Mouse (Mus musculus) heart, adult 11 months (tissue): ENCODE results near the gene Cdk14.
A peak's percentile ranks its signal among the peaks of the same experiment; 100 is the strongest.

Experiments used
- DNase-seq: peaks from one replicate; pipeline ENCODE4 v3.0.0; 2022

The Cdk14 gene

DNA sequence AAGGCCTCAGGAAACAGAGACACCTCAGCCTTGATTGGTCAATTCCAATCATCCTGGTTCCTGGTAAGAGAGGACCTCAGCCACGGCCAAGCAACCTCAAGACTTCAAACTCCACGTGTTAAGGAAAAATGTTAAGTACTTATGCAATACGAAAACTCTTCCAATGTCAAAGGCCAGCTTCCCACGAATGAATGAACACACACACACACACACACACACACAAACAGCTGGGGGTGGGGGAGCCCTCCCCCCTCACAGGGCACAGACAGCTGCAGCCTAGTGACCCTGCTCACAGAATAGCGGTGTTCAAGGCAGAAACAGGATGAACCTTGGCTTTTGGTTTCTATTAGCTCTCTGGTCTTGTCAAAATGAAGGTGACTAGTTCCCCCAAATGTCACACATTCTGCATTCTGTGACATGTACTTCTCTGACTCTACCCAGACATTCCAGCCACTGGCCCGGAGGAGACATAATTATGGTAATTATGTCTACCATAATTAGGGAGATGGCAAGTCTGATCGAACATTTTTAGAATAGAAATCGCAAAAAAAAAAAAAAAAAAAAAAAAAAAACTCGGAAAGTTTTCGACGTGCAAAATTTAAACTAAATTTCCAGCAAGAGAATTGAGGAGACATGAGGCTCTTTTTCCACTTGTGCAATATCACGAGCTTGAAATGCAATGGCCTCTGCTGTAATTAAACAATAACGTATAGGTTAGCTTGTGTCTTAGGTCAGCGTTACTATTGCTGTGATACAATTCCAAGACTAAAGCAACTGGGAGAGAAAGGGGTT, 54.6 kb downstream of the Cdk14 start:
- DNase-seq: peak; percentile 85

DNA sequence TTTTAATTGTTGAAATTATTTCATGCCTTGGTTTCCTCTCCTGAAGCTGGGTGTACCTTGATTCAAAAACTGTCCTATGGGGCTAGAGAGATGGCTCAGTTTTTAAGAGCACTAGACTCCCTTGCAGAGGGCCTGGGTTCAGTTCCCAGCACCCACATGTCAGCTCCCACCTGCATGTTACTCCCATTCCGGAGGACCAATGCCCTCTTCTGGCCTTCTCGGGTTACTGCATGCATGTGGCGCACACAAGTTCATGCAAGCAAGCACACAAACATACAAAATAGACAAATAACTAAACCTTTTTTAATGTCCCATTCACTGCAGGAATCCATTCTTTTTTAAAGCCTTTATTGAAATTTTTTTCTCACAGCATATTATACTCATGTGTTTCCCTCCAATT, 58.4 kb downstream of the Cdk14 start:
- no peak for DNase-seq

DNA sequence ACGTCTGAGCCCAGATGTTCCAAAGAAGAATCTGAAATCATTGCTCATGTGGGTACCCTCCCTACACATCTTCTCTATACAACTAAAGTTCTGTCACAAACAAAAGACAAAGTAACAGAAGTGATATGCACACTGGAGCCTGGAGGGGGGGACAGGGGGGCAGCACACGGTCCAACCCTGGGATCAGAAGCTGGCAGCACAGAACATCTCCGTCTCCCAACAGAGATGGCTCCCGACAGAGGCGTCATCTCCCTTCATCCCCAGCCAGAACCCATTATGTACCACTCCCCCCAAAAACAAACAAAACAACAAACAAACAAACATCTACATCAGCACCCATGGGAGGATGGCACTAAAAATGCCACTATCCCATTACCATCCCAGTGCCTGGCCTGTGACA, 59.8 kb downstream of the Cdk14 start:
- DNase-seq: no peak

DNA sequence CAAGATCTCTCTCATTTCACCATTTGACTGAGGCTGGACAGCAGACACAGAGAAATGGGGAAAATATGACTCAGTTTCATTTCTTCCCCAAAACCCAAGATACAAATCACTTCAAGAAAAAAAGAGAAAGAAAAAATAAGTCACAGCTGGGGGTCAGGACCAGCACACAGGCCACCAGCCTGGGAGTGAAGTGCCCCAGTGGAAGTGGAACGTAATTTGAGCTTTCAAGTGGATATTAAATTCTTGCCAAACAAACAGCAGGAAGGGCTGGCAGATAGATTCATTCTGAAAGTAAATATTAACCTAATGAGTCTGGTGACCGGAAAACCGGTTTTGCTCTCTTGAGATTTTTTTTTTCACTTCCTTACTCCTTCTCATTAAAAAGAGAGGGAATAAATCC, 60.2 kb downstream of the Cdk14 start:
- DNase-seq: no peak

DNA sequence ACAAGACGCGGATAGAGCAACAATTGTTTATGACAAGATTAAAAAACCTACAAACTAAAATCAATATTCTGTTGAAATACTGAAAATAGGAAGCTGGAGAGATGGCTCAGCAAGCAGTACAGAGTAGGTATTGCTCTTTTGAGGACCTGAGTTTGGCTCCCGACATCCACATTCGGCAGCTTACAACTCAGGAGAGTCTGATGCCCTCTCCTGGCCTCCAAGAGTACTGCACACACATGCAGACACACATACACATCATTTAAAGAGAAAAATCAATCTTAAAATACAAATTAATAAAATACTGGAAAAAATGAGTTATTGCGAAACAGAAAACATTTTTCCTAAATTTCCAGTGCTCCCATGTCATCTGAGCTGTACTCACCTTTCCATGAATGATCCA, 60.7 kb downstream of the Cdk14 start:
- no peak for DNase-seq

DNA sequence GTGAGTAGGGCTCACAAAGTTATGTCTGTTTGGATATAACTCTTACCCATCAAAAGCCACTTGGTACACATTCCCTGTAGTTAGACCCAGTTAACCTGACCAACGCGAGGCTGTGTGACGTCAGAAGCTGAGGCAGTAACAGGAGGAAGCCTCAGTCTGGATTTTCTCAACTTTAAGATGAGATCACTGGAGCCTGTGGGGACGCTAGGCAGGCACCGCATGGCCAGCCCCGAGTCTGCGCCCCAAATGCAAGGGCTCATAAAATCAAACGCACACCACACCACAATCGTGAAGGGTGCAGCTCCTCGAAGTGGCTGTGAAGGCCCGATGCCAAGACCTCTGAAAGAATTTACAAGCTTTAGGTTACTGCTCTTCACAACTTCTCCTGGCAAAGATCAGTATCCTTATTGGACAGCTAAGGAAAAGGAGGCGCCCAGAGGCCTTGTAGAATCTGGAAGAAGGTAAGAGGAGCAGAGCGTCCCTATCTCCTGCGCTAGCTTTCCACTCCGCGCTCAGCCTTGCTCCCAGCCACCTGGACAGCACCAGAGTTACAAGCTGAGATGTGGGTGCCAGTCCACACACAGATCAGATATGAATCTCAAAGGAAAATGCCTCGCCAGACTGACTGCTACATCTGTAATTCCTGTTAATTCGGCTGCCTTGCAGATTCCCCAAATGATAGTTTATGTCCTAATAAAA, 61.9 kb downstream of the Cdk14 start:
- peak; percentile 79 for DNase-seq

DNA sequence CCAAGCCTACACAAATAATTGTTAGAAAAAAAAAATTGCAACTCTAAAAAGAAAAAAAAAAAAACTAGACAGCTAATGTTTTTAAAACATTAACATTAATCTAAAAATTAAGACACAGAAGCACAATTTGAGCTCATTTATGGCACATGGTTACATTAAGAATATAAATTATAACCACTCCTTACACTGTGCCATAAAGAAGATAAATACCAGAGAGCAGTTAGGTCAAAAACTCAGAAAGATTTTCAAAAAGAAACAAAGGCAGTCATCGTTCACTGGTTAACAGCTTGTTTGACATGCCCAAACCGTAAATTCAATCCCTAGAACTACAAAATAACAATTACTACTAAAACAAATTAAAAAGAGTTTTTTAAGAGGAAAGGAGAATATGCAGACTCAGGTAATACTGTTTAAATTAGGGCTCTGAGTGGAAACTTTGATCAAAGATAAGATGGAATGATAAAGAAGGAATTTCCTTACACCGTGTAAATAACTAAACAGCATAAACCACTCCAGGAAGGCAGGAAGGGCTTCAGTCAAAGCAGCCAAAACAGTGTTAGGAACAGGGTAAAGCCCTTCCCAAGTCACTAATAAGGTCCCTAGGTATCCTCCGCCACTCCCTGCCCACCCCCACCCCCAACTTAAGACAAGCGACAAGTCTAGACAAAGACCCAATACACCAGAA, 65.3 kb downstream of the Cdk14 start:
- no peak for DNase-seq

DNA sequence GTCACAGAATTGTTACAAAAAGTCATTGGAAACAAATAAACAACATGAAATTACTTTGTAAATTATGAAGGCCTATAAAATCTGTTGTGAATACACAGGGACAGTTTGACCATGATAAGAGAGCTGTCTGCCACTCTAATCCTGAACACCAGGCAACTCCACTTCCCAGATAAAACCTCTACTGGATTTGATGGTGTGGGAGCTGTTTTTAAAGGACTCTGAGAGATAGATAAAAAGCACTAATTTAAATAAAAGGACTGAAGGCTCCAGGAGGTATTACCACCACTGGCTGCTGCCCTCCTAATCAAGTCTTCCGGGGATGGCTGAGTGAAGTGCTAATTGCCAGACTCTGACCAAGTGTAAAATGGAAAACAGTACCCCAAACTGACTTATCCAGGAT, 66.2 kb downstream of the Cdk14 start:
- peak; percentile 53 for DNase-seq

DNA sequence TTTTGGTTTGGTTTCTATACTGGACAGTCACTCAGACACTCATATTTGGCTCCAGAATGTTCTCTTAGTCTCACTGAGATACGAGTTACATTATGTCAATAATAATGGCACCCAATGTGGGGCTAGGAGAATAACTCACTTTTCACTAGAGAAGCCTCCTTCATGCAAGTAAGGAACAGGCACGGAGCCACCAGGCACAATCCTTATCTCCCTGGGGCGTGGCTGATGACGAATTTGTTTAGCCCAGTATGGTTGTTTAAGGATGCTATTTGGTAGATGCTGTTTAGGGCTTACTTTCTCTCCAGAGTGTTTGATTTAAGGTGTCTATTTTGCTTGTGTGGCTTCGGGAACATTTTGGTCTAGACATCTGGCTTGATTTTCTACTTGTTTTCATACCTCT, 75.5 kb downstream of the Cdk14 start:
- DNase-seq: no peak

DNA sequence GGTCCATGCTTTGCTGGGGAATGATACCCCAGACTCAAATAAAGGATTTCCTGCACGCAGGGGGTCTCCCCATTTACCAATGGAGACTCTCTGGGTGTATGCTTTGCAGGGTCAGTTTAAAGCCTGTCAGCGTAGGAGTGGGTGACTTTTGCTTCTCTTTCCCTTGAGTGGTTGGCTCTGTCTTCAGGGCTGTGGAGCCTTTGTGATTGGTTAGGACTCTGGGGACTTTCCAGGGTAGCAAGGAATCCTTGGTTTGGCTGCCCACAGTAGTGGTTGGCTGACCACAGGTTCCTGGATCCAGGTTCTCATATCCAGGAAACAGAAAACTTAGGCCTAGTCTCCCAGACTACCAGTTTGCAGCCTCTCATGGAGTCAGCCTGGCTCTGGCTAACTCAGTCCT, 76.4 kb downstream of the Cdk14 start:
- DNase-seq: peak; percentile 90

DNA sequence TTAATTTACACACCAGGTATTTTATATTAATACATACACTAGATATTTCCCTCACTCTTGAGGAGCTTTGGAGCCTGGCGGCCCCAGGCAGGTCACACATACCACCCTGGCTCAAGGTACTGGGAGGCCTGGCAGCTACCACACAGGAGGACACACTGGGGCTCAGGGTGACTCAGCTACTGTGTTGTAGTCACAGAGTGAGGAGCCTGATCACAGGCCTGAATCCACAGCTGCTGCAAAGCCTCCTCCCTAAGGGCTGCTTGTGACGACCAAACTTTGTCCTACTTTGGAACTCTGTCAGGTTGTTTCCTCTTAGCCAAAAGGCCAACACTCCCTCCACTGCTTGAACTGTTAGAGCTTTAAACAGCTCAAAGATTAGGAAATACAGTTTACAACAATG, 76.8 kb downstream of the Cdk14 start:
- peak; percentile 98 for DNase-seq

DNA sequence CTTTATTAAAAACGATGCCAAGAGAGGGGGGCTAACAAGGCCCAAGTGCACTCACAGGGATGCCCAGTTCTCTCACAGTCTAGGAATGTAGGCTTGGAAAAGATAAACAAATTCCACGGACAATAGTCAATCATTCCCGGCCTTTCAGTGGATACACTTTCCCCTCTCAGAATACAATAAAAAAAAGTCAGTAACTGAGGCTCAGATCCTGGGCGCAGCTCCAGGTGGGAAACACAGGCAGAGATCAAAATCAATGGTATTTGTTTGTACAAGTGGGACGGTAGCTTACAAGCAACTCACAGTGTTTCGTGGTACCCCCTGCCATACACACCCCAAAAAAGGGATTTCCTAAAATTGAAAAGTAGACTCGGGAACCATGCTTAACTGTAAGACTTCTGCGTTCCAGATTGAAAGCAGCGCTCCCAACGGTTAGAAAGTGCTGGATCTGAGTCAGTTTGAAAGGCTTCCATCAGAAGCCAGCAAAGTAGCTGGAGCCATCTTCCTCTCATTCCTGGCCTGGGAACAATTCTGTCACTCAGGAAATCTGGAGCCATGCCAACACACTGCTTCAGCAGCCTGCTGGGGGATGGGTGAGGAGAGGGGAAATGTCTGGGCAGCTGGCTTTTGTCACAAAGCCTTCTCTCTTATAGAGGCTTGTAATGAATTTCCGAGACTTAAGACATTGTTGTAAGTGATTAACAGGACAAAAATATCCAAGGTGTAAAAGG, 77.5 kb downstream of the Cdk14 start:
- peak; percentile 97 for DNase-seq

DNA sequence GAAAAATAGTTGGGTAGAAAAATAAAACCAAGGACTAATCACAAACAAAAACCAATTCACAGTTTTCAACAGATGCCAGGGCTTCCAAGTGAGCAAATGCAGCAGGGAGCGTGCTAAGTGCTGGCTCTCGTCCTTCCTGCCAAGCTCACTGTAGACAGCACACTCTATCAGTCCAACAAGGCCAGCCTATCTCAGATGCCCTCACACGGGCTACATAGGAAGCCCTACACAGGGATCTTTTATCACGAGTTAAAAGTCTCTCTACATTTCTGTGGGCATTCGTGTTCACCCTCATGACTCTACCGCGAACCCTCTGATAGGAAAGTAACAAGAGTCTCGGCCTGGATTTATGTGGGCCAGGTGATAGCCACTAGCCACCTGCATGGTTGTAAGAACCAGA, 78.5 kb downstream of the Cdk14 start:
- DNase-seq: peak; percentile 85

DNA sequence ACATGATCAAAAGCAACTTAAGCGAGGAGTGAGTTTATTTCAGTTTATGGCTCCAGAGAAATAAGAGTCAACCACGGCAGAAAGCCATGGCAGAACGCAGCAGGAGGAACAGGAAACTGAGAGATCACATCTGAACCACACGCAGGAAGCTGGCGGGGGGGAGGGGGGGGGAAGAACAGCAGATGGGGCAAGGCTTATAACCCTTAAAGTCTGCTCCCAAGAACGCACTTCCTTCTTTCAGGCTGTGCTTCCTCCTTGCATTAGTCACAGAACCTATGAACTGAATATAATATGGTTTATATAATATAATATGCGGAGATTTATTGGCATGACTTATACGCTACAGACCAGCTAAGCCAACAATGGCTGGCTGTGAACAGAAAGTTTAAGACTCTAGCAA, 86.2 kb downstream of the Cdk14 start:
- peak; percentile 51 for DNase-seq

DNA sequence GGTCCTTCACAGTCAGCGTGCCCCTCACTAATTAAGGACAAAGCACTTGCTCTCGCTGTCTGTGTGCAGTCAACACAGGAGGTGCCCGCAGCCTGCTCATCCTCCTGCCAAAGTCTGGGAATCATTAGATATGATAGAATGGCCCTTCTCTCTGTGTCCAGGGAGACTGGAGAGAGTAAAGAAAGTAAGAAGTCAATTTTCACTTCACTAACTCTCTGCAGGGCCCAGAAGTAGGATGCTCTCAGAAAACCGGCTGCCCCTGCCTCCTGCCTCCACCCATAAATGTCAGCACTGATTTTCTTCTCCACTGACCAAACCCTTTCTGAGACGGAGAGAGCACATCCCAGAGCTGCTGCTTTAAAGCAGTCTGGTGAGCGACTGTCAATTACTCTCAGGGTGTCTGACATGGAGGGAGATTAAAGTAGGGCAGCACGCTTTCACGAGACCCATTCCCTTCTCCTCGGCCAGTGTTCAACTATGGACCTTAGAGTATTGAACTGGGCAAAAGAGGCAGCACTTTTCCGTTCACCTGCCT, 89.1 kb downstream of the Cdk14 start:
- DNase-seq: peak; percentile 65

DNA sequence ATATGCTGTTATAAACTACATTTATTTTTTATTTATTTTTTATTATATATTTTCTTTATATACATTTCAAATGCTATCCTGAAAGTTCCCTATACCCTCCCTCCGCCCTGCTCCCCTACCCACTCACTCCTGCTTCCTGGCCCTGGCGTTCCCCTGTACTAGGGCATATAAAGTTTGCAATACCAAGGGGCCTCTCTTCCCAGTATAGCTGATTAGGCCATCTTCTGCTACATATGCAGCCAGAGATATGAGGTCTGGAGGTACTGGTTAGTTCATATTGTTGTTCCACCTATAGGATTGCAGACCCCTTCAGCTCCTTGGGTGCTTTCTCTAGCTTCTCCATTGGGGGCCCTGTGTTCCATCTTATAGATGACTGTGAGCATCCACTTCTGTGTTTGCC, 91.1 kb downstream of the Cdk14 start:
- peak; percentile 48 for DNase-seq

DNA sequence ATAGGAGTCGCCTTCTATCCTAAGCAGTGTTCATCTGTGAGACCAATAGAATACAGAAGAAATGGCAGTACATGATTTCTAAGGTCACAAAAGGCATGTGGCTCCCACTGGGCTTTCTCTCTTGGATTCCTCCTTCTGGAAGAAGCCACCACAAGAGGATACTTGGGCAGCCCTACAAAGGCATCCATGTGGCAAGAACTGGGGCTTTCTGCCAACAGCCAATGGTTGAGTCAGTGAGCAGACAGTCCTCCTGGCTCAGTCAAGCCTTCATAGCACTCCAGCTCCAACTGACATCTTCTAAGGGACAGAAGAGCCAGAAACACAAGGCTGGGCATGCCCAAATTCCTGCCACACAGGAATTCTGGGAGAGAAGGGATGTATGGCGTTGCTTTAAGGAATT, 93.4 kb downstream of the Cdk14 start:
- DNase-seq: peak; percentile 88

DNA sequence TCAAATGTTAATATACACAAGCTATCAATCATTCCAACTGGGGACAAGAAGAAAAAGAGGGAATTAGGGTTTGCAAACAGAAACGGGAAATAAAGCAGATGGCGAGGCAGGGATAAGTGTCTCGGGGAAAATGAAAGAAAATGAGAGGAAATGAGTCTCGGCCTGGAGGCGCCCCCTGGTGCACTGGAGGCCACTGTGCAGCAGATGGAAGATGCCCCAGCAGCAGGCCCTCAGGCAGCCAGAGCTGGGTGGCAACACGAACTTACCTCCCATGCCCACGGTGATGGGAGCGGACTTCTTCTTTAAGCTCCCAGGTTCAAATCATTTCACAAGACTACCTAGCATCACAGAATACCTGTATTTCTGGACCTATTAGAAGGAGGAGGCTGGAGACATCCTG, 97.4 kb downstream of the Cdk14 start:
- DNase-seq: peak; percentile 73

DNA sequence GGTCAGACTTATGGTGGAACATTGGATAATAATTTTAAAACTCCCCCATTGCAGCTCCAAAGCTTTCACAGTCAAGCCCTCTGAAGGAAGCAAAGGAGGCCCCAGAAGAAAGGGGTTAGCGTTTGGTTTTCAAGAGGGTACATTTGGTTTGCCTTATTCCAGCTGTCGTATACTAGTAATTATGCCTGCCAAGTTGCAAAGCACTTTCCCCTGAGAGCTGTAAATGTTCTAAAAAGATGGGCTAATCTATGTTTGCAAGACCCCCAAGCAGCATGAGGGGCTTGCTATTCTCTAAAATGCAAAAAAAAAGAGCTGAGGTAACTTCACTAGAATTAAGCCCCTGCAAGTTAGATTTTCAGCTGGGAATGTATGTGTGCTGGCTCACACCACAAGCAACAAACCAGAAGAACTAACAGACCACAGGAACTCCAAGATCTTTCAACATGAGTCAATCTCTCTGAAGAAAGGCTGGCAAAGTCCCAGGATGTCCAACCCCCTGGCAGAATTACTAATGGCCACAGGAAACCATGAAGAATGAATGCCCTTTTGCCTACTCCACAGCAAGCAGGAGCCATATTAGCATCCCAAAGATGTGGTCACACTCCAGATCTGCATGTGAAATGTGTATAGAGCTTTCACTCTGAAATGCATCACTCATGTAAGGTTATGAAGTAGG, 99.5 kb downstream of the Cdk14 start:
- DNase-seq: peak; percentile 89

DNA sequence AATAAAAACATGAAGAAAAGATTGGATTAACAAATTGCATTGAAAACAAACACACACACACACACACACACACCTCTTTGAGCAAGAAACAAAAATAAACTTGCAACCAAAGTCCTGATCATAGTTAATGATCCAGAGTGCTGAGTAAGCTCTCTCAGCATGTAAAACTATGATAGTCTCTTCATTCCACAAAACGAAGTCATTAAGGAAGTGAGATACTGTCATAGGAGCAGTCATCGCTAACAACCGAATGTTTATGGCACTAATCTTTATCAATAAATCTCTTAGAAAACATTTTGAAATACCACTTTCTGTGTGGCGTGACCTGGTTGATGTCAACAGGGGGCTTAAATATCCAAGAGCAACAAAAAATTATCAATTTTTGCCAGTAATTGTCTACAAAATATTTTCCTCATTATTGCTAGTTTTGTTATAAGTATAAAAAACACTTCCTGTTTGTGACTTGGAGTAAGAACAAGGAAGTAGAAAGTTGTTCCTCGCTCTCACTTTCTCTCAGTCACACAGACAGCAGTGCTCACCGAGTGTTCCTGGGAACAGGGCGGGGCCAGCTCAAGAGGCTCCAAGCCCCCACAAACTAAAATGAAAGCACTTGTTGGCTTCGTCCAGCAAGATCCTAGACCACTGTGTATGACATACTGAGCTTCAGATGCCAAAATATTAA, 100.1 kb downstream of the Cdk14 start:
- peak; percentile 96 for DNase-seq

DNA sequence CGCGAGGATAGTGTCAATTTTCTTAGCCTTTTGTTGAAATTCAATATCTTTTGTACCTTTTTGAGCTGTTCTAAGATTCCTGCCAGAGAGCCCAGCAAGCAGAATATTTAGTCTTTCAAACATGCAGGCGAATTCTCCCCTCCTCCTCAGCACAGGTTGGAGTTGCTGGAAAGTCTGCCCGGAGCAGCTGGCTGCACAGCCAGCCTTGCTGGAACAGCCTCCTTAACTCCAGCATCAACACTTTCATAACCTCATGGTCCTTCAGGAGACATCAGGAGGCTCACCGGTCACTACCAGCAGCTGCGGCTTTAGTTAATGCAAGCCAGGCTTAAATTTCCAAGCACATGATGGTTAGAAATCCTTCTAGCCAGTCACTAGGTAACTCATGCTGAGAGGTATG, 105.8 kb downstream of the Cdk14 start:
- DNase-seq: no peak
